Mouse (Mus musculus): ENCODE measurements around the gene Szt2. TPM values are rescaled to one million over a fixed set of nuclear protein-coding genes. Genes with fewer than 3 reads are reported as not detected.

The Szt2 gene
- polyA plus RNA-seq, 1 experiment from 2014 or later = 10.3 TPM

DNA sequence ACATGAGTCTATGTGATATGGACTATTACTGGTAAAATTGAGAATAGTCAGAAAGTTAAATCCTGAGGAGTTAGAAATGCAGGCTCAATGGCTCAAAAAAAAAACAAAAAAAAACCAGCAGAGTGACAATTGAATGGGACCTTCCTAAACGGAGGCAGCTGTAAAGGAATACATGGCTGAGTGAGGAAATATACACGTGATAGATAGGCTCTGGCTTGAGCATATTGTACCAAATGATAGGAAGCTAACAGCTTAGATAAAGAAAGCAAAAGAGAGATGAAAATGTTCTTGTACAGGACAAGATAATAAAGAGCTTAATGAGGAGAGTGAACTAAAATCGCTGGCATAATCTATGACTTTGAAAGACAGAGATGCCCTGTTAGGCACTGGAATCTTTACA is 54.8 kb downstream of the Szt2 start:
- 68% methylated on average over 3 of the region's 3 CpGs for WGBS
- Histone ChIP-seq H3K4me3 (no peak overlapping the region), H3K36me3 (no peaks in the 10 kb centered on the region), H3K27ac (no peak overlapping the region), H3K9me3 (no peaks in the 10 kb centered on the region), H3K4me1 (peaks cover 11% of the 10 kb centered on the region; the same call in 1 of the 2 replicates), H3K9ac (no peak overlapping the region), H3K27me3 (no peaks in the 10 kb centered on the region), H3K4me2 (no peak overlapping the region)
- no peak for ATAC-seq (ENCODE audit: insufficient number of reproducible peaks, insufficient read depth, low FRiP score, low TSS enrichment, low read depth)

DNA sequence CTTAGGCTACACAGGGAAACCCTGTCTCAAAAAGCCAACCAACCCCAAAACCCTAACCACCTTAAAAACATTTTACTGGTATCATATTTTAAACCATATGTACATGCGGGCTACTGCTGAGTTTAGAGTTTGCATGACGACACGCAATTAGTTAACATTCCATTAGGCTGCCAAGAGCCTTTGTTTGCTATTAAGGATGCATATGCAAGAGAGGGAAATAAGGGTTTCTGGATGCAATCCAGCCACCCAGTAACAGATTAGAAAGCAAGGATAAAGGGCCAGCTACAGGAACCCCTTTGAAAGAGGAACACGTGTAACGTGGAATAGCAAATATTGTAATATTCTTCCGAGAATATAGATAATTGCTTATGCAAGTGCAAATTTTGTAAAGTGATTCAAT is 55.4 kb downstream of the Szt2 start:
- WGBS = 72% methylated on average over 6 of the region's 6 CpGs
- Histone ChIP-seq H3K9me3 (no peaks in the 10 kb centered on the region), H3K36me3 (no peaks in the 10 kb centered on the region), H3K4me1 (peaks cover 10% of the 10 kb centered on the region), H3K27ac (no peak overlapping the region), H3K9ac (no peak overlapping the region), H3K4me3 (no peak overlapping the region), H3K27me3 (no peaks in the 10 kb centered on the region), H3K4me2 (no peak overlapping the region)
- ATAC-seq (ENCODE audit: insufficient number of reproducible peaks, insufficient read depth, low FRiP score, low TSS enrichment, low read depth) = no peak

DNA sequence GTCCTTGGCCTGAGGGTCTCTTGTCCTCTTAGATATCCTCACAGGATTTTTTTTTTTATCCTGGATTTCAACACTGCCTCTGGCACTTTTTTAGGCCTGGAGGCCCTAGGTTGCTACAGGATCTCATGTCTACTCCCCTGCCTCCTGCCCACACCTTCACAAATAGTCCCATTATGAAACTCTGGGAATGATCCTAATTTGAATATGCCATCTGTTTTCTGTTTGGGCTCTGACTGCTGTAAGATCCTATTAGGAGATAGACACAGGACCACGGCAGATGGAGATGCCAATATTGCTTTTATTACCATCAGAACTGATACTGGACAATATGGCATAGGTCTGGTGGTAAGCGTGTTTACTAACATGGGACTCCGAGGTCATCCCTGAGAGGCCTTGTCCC is 57.2 kb downstream of the Szt2 start:
- Histone ChIP-seq H3K4me2 (no peak overlapping the region), H3K4me3 (no peak overlapping the region), H3K27me3 (no peaks in the 10 kb centered on the region), H3K9me3 (no peaks in the 10 kb centered on the region), H3K9ac (no peak overlapping the region), H3K27ac (no peak overlapping the region), H3K4me1 (peaks cover 25% of the 10 kb centered on the region), H3K36me3 (no peaks in the 10 kb centered on the region)
- no peak for ATAC-seq (ENCODE audit: insufficient number of reproducible peaks, insufficient read depth, low FRiP score, low TSS enrichment, low read depth)
- 65% methylated on average over 3 of the region's 3 CpGs for WGBS

DNA sequence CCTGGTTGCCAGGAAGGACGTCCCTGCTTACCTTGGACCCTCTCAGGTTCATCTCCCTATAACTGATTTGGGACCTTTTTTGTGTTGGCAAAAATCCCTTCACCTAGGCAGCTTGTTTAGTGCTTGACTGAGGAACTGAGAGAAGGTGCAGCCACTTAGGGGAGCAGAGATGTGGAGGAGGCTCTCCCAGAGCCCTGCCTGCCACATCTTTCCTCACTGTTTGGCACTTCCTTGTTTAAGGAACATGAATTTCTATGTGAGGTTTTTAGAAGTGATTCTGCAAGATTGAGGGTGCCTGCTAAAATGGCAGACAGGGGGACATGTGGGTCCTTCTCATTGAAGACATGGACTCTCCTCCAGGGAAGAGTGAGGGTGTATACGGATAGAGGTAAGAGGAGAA is 58.2 kb downstream of the Szt2 start:
- Histone ChIP-seq H3K27ac (no peak overlapping the region), H3K36me3 (no peaks in the 10 kb centered on the region), H3K9me3 (no peaks in the 10 kb centered on the region), H3K27me3 (no peaks in the 10 kb centered on the region), H3K4me2 (no peak overlapping the region), H3K9ac (no peak overlapping the region), H3K4me1 (peaks cover 25% of the 10 kb centered on the region), H3K4me3 (no peak overlapping the region)
- WGBS = 87% methylated on average over 2 of the region's 2 CpGs
- no peak for ATAC-seq (ENCODE audit: insufficient number of reproducible peaks, insufficient read depth, low FRiP score, low TSS enrichment, low read depth)

DNA sequence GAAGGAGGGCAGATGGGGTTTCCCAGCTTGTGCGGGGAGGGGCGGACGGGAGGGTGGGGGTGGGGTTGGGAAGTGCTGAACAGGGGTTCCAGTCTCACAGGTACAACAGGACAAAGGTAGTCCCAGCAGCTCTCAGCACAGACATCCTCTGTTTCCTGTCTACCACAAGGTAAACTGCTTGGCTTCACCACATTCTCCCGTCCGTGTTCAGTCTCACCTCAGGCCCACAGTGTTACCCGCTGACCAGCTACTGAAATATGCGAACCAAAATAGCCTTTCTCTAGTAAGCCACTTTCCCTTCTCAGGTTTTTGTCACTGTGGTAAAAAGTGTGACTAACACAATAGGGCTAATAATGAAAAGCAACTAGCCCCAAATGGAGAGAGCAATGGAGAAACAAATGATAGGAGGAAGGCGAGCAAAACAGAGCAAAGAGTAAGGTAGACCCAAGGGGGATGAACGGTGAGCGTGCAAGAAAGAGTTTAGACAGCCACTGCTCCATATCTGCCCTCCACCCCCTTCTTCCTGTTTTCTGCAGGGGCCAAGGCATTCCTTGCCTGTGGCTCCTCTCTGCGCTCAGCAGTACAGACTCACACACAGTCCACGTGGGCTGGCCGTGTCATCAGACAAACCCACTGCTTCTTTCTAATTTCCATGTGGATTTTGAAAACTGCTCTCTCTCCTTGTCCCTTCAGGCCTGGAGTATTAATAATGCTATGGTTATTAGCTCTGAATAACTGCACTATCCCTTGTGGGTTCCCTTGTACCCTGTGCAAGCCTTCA is 61.4 kb downstream of the Szt2 start:
- Histone ChIP-seq H3K4me2 (no peak overlapping the region), H3K36me3 (no peaks in the 10 kb centered on the region), H3K27me3 (no peaks in the 10 kb centered on the region), H3K4me1 (peaks cover 25% of the 10 kb centered on the region), H3K27ac (peak overlapping the region; percentile 55; the same call in 1 of the 2 replicates), H3K4me3 (no peak overlapping the region), H3K9ac (no peak overlapping the region), H3K9me3 (no peaks in the 10 kb centered on the region)
- peak; percentile 38; the same call in 1 of the 2 replicates for ATAC-seq (ENCODE audit: insufficient number of reproducible peaks, insufficient read depth, low FRiP score, low TSS enrichment, low read depth)
- WGBS = 53% methylated on average over 13 of the region's 13 CpGs

DNA sequence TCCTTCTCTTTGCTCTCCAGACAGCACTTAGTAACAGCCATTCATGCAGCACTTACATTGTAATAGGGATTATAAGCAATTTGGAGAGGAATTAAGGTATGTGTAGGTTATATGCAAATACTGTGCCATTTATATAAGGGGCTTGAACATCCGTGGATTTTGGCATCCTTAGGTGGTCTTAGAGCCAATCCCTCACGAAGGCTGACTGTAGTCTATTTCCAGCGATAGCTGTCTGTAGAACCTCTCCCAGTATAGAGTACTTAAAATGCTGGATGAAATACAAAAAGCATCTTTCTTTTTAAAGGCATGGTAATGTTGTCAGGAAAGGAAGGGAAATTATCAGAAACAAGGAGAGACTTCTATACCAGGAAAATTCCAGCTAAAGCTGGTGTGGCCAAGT is 67.6 kb downstream of the Szt2 start:
- Histone ChIP-seq H3K9ac (no peak overlapping the region), H3K27ac (no peak overlapping the region), H3K36me3 (no peaks in the 10 kb centered on the region), H3K27me3 (no peaks in the 10 kb centered on the region), H3K4me1 (peaks cover 7% of the 10 kb centered on the region; the same call in 1 of the 2 replicates), H3K9me3 (no peaks in the 10 kb centered on the region), H3K4me3 (no peak overlapping the region), H3K4me2 (no peak overlapping the region)
- 80% methylated on average over 3 of the region's 3 CpGs for WGBS
- ATAC-seq (ENCODE audit: insufficient number of reproducible peaks, insufficient read depth, low FRiP score, low TSS enrichment, low read depth) = no peak

DNA sequence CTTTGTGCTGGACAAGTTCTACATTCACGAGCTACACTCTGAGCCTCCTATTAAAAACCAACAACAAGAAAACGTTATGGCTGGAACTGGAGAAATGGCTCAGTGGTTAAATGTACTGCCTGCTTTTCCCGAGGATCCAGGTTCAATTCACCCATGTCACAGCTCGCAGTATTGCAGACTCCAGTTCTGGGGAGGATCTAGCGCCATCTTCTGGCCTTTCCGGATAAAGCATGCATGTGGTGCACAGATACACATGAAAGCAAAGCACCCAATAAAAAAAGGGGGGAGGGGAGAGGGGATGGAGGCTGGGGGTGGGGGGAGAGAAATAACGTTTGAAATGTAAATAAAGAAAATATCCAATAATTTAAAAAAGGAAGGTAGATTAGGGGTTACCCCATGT is 72.4 kb downstream of the Szt2 start:
- Histone ChIP-seq H3K4me1 (peaks cover 9% of the 10 kb centered on the region), H3K27me3 (no peaks in the 10 kb centered on the region), H3K36me3 (no peaks in the 10 kb centered on the region), H3K27ac (no peak overlapping the region), H3K9ac (no peak overlapping the region), H3K4me2 (no peak overlapping the region), H3K4me3 (no peak overlapping the region), H3K9me3 (no peaks in the 10 kb centered on the region)
- 19% methylated on average over 7 of the region's 7 CpGs for WGBS
- no peak for ATAC-seq (ENCODE audit: insufficient number of reproducible peaks, insufficient read depth, low FRiP score, low TSS enrichment, low read depth)

DNA sequence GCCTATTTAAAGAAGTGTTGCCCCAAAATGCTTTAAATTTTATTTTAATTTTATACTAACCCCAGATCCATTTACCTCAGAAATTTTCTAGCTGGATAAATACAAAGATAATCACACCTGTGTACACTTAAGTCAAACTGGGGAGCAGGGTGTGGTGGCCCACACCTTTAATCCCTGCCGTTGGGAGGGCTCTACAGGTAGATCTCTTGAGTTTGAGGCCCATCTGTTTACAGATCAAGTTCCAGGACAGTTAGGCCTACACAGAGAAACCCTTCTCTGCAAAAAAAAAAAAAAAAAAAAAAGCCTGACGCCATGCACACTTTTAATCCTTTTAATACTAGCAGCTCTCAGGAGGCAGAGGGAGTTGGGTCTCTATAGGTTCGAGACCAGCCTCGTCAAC is 73.1 kb downstream of the Szt2 start:
- Histone ChIP-seq H3K9ac (no peak overlapping the region), H3K36me3 (no peaks in the 10 kb centered on the region), H3K4me3 (no peak overlapping the region), H3K9me3 (no peaks in the 10 kb centered on the region), H3K27ac (no peak overlapping the region), H3K4me1 (peaks cover 13% of the 10 kb centered on the region), H3K4me2 (no peak overlapping the region), H3K27me3 (no peaks in the 10 kb centered on the region)
- WGBS = 76% methylated on average over 4 of the region's 4 CpGs
- ATAC-seq (ENCODE audit: insufficient number of reproducible peaks, insufficient read depth, low FRiP score, low TSS enrichment, low read depth) = no peak

DNA sequence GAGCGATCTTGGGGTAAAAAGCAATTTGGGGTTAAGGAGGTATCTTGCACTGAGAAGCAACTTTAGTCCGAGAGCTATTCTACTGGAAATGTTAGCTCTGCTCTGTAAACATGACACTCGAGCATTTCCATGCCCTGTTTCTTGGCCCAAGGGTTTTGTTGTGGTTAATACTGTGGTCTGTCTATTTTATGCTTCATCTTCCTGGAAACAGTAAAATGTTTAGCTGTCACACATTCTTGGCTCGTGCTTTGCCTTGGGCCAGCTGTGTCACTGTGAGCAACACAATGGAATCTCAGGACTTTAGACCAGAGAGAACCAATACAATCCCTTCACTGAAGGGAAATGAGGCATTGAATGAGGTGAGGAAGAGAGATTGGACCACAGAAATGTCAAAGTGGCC is 77.3 kb downstream of the Szt2 start:
- Histone ChIP-seq H3K27me3 (no peaks in the 10 kb centered on the region), H3K27ac (no peak overlapping the region), H3K4me2 (no peak overlapping the region), H3K4me1 (peaks cover 9% of the 10 kb centered on the region), H3K9me3 (no peaks in the 10 kb centered on the region), H3K9ac (no peak overlapping the region), H3K4me3 (no peak overlapping the region), H3K36me3 (no peaks in the 10 kb centered on the region)
- no peak for ATAC-seq (ENCODE audit: insufficient number of reproducible peaks, insufficient read depth, low FRiP score, low TSS enrichment, low read depth)
- WGBS = 35% methylated on average over 4 of the region's 4 CpGs

DNA sequence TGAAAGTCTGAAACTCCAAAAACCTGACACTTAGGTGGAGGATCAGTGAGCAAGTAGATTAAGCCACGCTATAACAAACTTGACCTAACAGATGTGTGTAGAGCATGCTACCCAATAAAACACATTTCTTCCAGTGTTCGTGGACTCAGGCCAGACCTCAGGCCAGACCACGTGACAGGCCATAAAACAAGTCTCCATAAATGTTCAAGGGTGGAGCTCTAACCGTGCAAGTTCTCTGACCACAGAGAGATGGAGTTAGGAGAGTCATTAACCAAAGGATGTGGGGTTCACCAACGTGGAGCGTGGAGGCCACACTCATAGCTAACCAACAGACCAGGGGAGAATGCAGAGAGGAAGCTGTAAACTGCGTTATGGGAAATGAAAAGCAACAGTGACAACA is 82.6 kb downstream of the Szt2 start:
- Histone ChIP-seq H3K4me2 (no peak overlapping the region), H3K27me3 (no peaks in the 10 kb centered on the region), H3K4me3 (no peak overlapping the region), H3K36me3 (no peaks in the 10 kb centered on the region), H3K4me1 (peaks cover 3% of the 10 kb centered on the region; the same call in 1 of the 2 replicates), H3K9ac (no peak overlapping the region), H3K9me3 (no peaks in the 10 kb centered on the region), H3K27ac (no peak overlapping the region)
- ATAC-seq (ENCODE audit: insufficient number of reproducible peaks, insufficient read depth, low FRiP score, low TSS enrichment, low read depth) = no peak
- WGBS = 72% methylated on average over 7 of the region's 7 CpGs

DNA sequence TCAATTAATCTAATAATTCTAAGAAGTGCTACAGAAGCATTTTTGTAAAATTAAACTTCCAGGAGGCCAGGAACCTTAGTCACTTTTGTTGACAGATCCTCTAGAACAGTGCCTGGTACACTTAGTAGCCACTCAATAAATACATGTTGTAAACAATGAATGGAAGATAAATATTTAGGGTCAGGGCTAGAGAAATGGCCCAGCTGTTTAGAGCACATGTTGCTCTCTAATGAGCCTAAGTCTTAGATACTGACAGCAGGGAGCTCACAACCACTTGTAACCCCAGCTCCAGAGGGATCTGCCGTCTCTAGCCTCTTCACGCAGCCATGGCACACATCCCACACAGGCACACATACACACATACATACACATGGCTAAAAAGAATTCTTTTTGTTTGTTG is 88.4 kb downstream of the Szt2 start:
- Histone ChIP-seq H3K27me3 (no peaks in the 10 kb centered on the region), H3K27ac (no peak overlapping the region), H3K4me3 (no peak overlapping the region), H3K36me3 (no peaks in the 10 kb centered on the region), H3K9me3 (no peaks in the 10 kb centered on the region), H3K4me2 (no peak overlapping the region), H3K4me1 (peaks cover 5% of the 10 kb centered on the region), H3K9ac (no peak overlapping the region)
- WGBS = 91% methylated on average over 2 of the region's 2 CpGs
- ATAC-seq (ENCODE audit: insufficient number of reproducible peaks, insufficient read depth, low FRiP score, low TSS enrichment, low read depth) = no peak

DNA sequence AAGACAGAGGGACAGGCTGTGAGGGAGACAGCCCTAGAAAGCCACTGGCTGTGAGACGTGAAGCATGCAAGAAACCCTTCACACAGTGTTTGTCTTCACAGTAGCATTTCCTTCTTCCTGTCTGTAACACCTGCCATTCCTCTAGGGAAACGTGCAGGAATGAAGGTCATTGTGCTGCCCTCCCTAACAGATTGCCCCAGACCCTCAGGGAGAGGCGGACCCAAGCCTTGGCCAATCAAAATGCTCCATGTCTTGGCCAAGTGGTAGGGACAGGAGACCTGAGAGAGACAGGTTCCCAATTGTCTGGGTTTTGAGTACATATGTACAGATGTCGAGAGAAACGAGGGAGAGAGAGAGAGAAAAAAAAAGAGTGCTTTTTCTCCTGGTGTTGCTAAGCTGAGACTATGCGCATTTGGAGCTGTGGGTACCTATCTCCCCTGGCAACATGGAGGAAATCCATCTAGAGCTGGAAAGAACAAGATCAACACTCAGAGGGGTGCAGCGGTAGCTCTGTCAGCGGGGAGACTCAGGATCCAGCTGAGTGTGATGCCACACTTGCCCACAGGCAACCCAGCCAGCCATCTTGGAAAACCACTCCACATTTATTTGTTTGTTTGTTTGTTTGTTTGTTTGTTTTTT is 89.2 kb downstream of the Szt2 start:
- 37% methylated on average over 8 of the region's 8 CpGs for WGBS
- no peak overlapping the region for H3K4me2 ChIP-seq
- no peak overlapping the region for H3K27ac ChIP-seq
- H3K9ac ChIP-seq = no peak overlapping the region
- H3K36me3 ChIP-seq = no peaks in the 10 kb centered on the region
- peaks cover 13% of the 10 kb centered on the region for H3K4me1 ChIP-seq
- H3K9me3 ChIP-seq = no peaks in the 10 kb centered on the region
- ATAC-seq (ENCODE audit: insufficient number of reproducible peaks, insufficient read depth, low FRiP score, low TSS enrichment, low read depth) = no peak
- H3K4me3 ChIP-seq = no peak overlapping the region
- no peaks in the 10 kb centered on the region for H3K27me3 ChIP-seq
